Mouse (Mus musculus): Measurements from ENCODE around the gene Gid4. TPM values are rescaled to one million over a fixed set of nuclear protein-coding genes. Genes with fewer than 3 reads are reported as not detected.

Gid4 gene
- polyA plus RNA-seq, 1 experiment from 2014 or later = 27.8 TPM

- no peak for ATAC-seq (replicated peaks)
- Histone ChIP-seq H3K27me3 (no peaks in the 10 kb centered on the region), H3K9me3 (no peaks in the 10 kb centered on the region), H3K4me1 (peaks cover 10% of the 10 kb centered on the region; the same call in 1 of the 2 replicates), H3K4me3 (no peak overlapping the region), H3K27ac (replicated peaks) (no peak overlapping the region), H3K36me3 (peaks cover 21% of the 10 kb centered on the region), H3K9ac (replicated peaks) (no peak overlapping the region), H3K4me2 (replicated peaks) (no peak overlapping the region)
- 83% methylated on average over 2 of the region's 2 CpGs for WGBS
Measured at GRCm38 (mm10) chr11:60397172-60397571, 19.8 kb upstream of the Gid4 start.

- H3K36me3 ChIP-seq = peaks cover 63% of the 10 kb centered on the region
- no peak overlapping the region for H3K9ac ChIP-seq (replicated peaks)
- no peaks in the 10 kb centered on the region for H3K27me3 ChIP-seq
- no peak overlapping the region for H3K27ac ChIP-seq (replicated peaks)
- H3K9me3 ChIP-seq = no peaks in the 10 kb centered on the region
- H3K4me2 ChIP-seq (replicated peaks) = no peak overlapping the region
- no peak overlapping the region for H3K4me3 ChIP-seq
- WGBS = 100% methylated on average over 1 of the region's 1 CpGs
- H3K4me1 ChIP-seq = no peaks in the 10 kb centered on the region
- no peak for ATAC-seq (replicated peaks)
Measured at GRCm38 (mm10) chr11:60406606-60407005, 10.3 kb upstream of the Gid4 start.

DNA sequence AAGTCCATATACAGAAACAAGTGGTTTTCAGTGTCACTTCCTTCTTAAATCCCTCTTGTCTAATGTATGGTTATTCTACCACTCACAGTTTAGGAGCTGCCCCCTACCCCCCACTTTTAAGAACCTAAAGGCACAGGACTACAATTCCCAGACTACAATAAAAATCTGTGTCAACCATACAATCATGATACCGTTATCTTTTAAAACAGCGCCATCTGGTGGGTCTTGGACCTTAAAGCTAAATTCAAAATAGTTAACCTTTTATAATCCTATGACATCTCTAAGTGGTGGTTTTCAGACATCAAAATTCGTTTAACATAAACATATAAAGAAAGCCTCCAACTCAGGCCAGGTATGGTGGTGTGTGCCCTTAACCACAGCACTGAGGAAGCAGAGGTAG lies 4.8 kb upstream of the Gid4 start:
- Histone ChIP-seq H3K9me3 (no peaks in the 10 kb centered on the region), H3K27ac (replicated peaks) (no peak overlapping the region), H3K27me3 (no peaks in the 10 kb centered on the region), H3K4me3 (no peak overlapping the region), H3K9ac (replicated peaks) (no peak overlapping the region), H3K4me1 (peaks cover 24% of the 10 kb centered on the region), H3K4me2 (replicated peaks) (no peak overlapping the region), H3K36me3 (peaks cover 14% of the 10 kb centered on the region)
- ATAC-seq (replicated peaks) = no peak
- 11% methylated on average over 3 of the region's 3 CpGs for WGBS

GRCm38 (mm10) chr11:60412921-60413320 lies 4.0 kb upstream of the Gid4 start:
- 88% methylated on average over 2 of the region's 2 CpGs for WGBS
- H3K27me3 ChIP-seq = no peaks in the 10 kb centered on the region
- no peaks in the 10 kb centered on the region for H3K9me3 ChIP-seq
- ATAC-seq (replicated peaks) = no peak
- H3K4me2 ChIP-seq (replicated peaks) = no peak overlapping the region
- H3K4me3 ChIP-seq = no peak overlapping the region
- H3K36me3 ChIP-seq = peaks cover 6% of the 10 kb centered on the region
- H3K9ac ChIP-seq (replicated peaks) = no peak overlapping the region
- peaks cover 25% of the 10 kb centered on the region for H3K4me1 ChIP-seq
- H3K27ac ChIP-seq (replicated peaks) = no peak overlapping the region

DNA sequence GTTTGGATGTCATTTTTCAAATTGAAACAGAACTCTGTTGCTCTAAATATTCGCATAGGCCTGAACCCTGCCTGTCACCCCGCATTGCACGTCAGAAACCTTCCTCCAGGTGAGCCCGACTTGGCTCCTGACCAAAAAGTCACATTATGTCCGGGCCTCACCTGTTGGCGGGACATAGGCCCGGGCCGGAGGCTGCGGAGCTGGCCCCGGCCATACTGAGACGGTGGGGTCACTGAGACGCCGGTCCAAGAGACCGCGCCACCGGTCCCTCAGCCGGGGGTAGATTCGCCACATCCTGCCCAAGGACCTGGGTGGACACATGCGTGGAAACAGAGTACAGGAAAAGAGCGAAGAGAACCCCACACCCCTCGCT lies 369 bp upstream of the Gid4 start:
- under 1% methylated on average over 21 of the region's 21 CpGs for WGBS
- H3K27me3 ChIP-seq = no peaks in the 10 kb centered on the region
- H3K4me1 ChIP-seq = peaks cover 43% of the 10 kb centered on the region
- H3K27ac ChIP-seq (replicated peaks) = peak overlapping the region; percentile 65
- peak overlapping the region; percentile 80 for H3K4me3 ChIP-seq
- H3K9me3 ChIP-seq = no peaks in the 10 kb centered on the region
- no peaks in the 10 kb centered on the region for H3K36me3 ChIP-seq
- H3K4me2 ChIP-seq (replicated peaks) = peak overlapping the region; percentile 75
- H3K9ac ChIP-seq (replicated peaks) = peak overlapping the region; percentile 75
- ATAC-seq (replicated peaks) = no peak

DNA sequence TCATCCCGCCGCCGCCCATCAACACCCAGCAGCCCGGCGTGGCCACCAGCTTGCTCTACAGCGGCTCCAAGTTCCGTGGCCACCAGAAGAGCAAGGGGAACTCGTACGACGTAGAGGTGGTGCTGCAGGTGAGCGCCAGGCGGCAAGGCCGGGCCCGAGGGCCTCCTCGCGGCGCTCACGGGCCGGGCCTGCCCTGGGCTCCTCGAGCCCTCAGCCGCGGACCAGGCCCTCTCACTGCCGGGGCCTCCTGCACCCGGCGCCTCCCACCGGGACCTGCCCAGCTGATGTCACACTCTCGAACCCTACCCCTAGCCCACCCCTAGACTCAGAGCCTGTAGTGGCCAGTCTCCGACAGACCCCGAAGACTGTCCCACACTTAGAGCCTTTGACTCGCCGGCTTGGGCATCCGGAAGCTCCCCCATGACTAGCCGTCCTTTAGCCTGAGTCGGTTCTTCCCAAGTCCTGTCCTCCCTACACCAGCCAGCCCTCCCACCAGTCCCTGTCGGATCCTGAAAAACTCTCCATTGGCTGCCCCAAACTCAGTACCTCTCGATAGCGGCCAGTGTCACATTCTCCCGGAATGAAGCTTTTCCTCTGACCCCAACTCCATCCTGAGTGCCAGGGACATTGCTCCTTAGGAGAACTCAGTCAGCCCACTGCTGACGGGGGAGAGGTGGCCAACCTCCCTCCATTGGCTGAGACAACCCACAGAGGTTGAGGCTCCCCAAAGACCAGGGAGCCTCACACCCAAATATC lies 950 bp downstream of the Gid4 start, which contains the start of gene Atpaf2:
Atpaf2 (minus strand) TSS at position 741 of the 756 bp plus-strand sequence.
- Histone ChIP-seq H3K36me3 (no peaks in the 10 kb centered on the region), H3K9ac (replicated peaks) (peak within 1 kb of the TSS; percentile 84), H3K4me1 (peaks cover 41% of the 10 kb centered on the region), H3K27me3 (no peaks in the 10 kb centered on the region), H3K9me3 (no peaks in the 10 kb centered on the region), H3K4me2 (replicated peaks) (peak within 1 kb of the TSS; percentile 86), H3K4me3 (peak within 1 kb of the TSS; percentile 80), H3K27ac (replicated peaks) (peak within 1 kb of the TSS; percentile 82)
- ATAC-seq (replicated peaks) = peak; percentile 43
- under 1% methylated on average over 38 of the region's 39 CpGs for WGBS

GRCm38 (mm10) chr11:60418473-60418803 lies 1.5 kb downstream of the Gid4 start:
- H3K4me2 ChIP-seq (replicated peaks) = peak overlapping the region; percentile 86
- peak overlapping the region; percentile 84 for H3K9ac ChIP-seq (replicated peaks)
- H3K27me3 ChIP-seq = no peaks in the 10 kb centered on the region
- WGBS = 24% methylated on average over 6 of the region's 6 CpGs
- ATAC-seq (replicated peaks) = no peak
- H3K9me3 ChIP-seq = no peaks in the 10 kb centered on the region
- H3K4me1 ChIP-seq = peaks cover 41% of the 10 kb centered on the region
- H3K27ac ChIP-seq (replicated peaks) = no peak overlapping the region
- peak overlapping the region; percentile 80 for H3K4me3 ChIP-seq
- no peaks in the 10 kb centered on the region for H3K36me3 ChIP-seq

GRCm38 (mm10) chr11:60422046-60422668 lies 5.2 kb downstream of the Gid4 start:
- Histone ChIP-seq H3K9me3 (no peaks in the 10 kb centered on the region), H3K4me1 (peaks cover 19% of the 10 kb centered on the region), H3K27ac (replicated peaks) (no peak overlapping the region), H3K9ac (replicated peaks) (no peak overlapping the region), H3K36me3 (peaks cover 3% of the 10 kb centered on the region; the same call in 1 of the 2 replicates), H3K27me3 (no peaks in the 10 kb centered on the region), H3K4me2 (replicated peaks) (no peak overlapping the region), H3K4me3 (no peak overlapping the region)
- ATAC-seq (replicated peaks) = no peak
- 62% methylated on average over 6 of the region's 6 CpGs for WGBS

DNA sequence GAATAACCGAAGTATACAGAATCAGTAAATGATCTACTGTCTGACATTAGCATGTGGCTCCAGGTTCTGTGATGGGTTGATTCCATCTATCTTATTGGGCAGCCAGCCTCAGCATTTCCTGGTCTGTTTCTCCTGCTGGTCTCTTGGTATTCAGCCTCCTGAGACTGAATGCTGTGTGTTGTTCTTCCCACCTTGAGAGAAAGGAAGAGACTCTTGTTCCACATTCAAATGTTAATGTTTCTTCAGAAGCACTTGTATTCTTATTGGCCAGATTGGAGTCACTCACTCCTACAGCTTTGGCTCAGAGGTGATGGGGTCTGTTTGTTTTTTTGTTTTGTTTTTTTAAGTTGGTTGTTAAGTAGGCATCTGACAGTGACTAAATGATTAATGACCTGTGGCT lies 6.1 kb downstream of the Gid4 start:
- H3K36me3 ChIP-seq = peaks cover 7% of the 10 kb centered on the region; the same call in 1 of the 2 replicates
- no peak for ATAC-seq (replicated peaks)
- H3K27ac ChIP-seq (replicated peaks) = no peak overlapping the region
- no peak overlapping the region for H3K4me2 ChIP-seq (replicated peaks)
- H3K4me1 ChIP-seq = peaks cover 17% of the 10 kb centered on the region
- H3K4me3 ChIP-seq = no peak overlapping the region
- H3K27me3 ChIP-seq = no peaks in the 10 kb centered on the region
- WGBS = 73% methylated on average over 1 of the region's 1 CpGs
- no peaks in the 10 kb centered on the region for H3K9me3 ChIP-seq
- no peak overlapping the region for H3K9ac ChIP-seq (replicated peaks)

- Histone ChIP-seq H3K4me2 (replicated peaks) (no peak overlapping the region), H3K27me3 (no peaks in the 10 kb centered on the region), H3K4me3 (no peak overlapping the region), H3K4me1 (no peaks in the 10 kb centered on the region), H3K36me3 (peaks cover 24% of the 10 kb centered on the region; the same call in 1 of the 2 replicates), H3K9me3 (no peaks in the 10 kb centered on the region), H3K27ac (replicated peaks) (no peak overlapping the region), H3K9ac (replicated peaks) (no peak overlapping the region)
- WGBS = 72% methylated on average over 1 of the region's 1 CpGs
- ATAC-seq (replicated peaks) = no peak
Measured at GRCm38 (mm10) chr11:60426417-60426816, 9.5 kb downstream of the Gid4 start.

DNA sequence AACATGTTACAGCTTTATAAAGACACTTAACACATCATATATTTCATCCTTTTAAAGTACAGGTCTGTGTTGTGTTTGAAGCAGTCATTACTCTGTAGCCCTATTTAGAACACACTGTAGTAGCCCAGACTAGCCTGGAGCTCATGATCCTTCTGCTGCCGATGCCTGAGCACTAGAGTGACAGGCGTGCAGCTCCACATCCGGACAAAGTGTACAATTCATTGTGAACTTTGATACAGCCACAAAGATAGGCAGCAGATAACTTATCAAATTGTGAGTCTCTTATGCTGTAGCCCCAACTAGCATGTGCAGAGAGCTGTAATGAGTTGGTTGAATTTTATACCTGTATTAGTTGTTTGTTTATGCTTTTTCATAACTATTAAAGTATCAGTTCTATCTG lies 10.7 kb downstream of the Gid4 start:
- no peak for ATAC-seq (replicated peaks)
- 98% methylated on average over 3 of the region's 3 CpGs for WGBS
- peaks cover 30% of the 10 kb centered on the region; the same call in 1 of the 2 replicates for H3K36me3 ChIP-seq
- no peak overlapping the region for H3K4me3 ChIP-seq
- H3K9me3 ChIP-seq = no peaks in the 10 kb centered on the region
- no peak overlapping the region for H3K27ac ChIP-seq (replicated peaks)
- H3K4me1 ChIP-seq = no peaks in the 10 kb centered on the region
- no peak overlapping the region for H3K4me2 ChIP-seq (replicated peaks)
- no peaks in the 10 kb centered on the region for H3K27me3 ChIP-seq
- no peak overlapping the region for H3K9ac ChIP-seq (replicated peaks)

- H3K4me3 ChIP-seq = no peak overlapping the region
- no peak for ATAC-seq (replicated peaks)
- H3K4me2 ChIP-seq (replicated peaks) = no peak overlapping the region
- H3K9me3 ChIP-seq = no peaks in the 10 kb centered on the region
- no peaks in the 10 kb centered on the region for H3K4me1 ChIP-seq
- H3K27ac ChIP-seq (replicated peaks) = no peak overlapping the region
- H3K9ac ChIP-seq (replicated peaks) = no peak overlapping the region
- peaks cover 63% of the 10 kb centered on the region for H3K36me3 ChIP-seq
- no peaks in the 10 kb centered on the region for H3K27me3 ChIP-seq
Measured at GRCm38 (mm10) chr11:60433501-60433900, 16.6 kb downstream of the Gid4 start.

Data from forebrain, embryonic 15.5 days (tissue).